Mouse (Mus musculus) cortical plate, adult 2 months (tissue): ENCODE measurements around the gene Pdzrn4.

Experiments used
- CTCF ChIP-seq: fragments of 200-500 bp; IDR thresholded peaks from 2 replicates; pipeline ENCODE4 v1.5.1; 2011; ENCODE audit warnings: mild to moderate bottlenecking, control low read depth, low read length; ENCODE audit not compliant: insufficient read depth; ENCODE audit errors: extremely low read depth
- POLR2A ChIP-seq: fragments of 200-500 bp; IDR thresholded peaks from 2 replicates; pipeline ENCODE4 v1.6.1; 2011; ENCODE audit warnings: mild to moderate bottlenecking, low read length, control low read depth; ENCODE audit not compliant: insufficient read depth; ENCODE audit errors: extremely low read depth

DNA sequence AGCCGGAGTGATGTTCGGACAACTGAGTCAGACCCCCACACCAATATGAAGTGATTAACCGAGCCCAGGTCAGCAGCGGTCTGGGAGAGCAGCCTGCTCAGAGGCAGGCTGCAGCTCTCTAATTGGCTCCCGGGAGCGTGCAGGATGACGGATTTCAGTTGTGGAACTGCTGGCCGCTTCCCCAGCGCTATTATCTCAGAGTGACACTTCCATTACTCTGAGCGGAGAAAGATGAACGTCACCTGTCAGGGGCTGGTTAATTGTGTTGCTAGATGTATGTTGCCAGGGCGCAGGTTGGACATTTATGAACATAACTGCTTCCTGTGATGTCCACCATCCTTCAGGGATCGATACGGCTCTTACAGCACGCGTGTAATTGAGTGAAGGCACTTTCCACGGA lies 355.5 kb downstream of the Pdzrn4 start:
- TF ChIP-seq CTCF (no peak), POLR2A (no peak)
